Mouse (Mus musculus) cerebellum, adult 2 months (tissue): Measurements from ENCODE around the gene Sf3a2. TPM values are rescaled to one million over a fixed set of nuclear protein-coding genes. Genes with fewer than 3 reads are reported as not detected.

Experiments used
- DNase-seq, 2 experiments: peaks; one replicate each; pipeline ENCODE4 v3.0.0; 2021
- H3K27ac ChIP-seq: fragments of 200-500 bp; 2 replicates; pipeline ENCODE4 v1.5.1; 2012; ENCODE audit warnings: low read length, control low read depth, inconsistent platforms; ENCODE audit not compliant: insufficient read depth
- H3K27me3 ChIP-seq: fragments of 200-500 bp; 2 replicates; pipeline ENCODE4 v1.6.1; 2012; ENCODE audit warnings: inconsistent platforms, mild to moderate bottlenecking, low read length, moderate library complexity; ENCODE audit not compliant: control insufficient read depth, insufficient read depth
- H3K4me1 ChIP-seq: fragments of 200-500 bp; 2 replicates; pipeline ENCODE4 v1.6.1; 2011; ENCODE audit warnings: low read length; ENCODE audit not compliant: control insufficient read depth, insufficient read depth
- H3K4me3 ChIP-seq: fragments of 200-500 bp; replicated peaks from 2 replicates; pipeline ENCODE3; 2011; ENCODE audit warnings: mild to moderate bottlenecking, low read depth, low read length, control low read depth; ENCODE audit not compliant: insufficient read depth
- CTCF ChIP-seq: fragments of 200-500 bp; IDR thresholded peaks from 2 replicates; pipeline ENCODE4 v1.5.1; 2011; ENCODE audit warnings: low read depth, mild to moderate bottlenecking, control low read depth, low read length, moderate library complexity, borderline replicate concordance; ENCODE audit not compliant: insufficient read depth
- POLR2A ChIP-seq: fragments of 200-500 bp; IDR thresholded peaks from 2 replicates; pipeline ENCODE4 v1.6.1; 2011; ENCODE audit warnings: low read length, control low read depth, borderline replicate concordance; ENCODE audit not compliant: insufficient read depth
- WGBS: fragments of 180-500 bp; shearing (Covaris S2); methylation state at CpG from one replicate; pipeline ENCODE4 v1.1.7; 2018; 5-methylcytosine and 5-hydroxymethylcytosine counted together
- polyA plus RNA-seq: library from polyadenylated mRNA; depleted of rRNA; stranded (reverse); fragments of >200 nt; gene quantifications from 2 replicates; pipeline ENCODE4 v1.2.3, GENCODE M21; 2012

The Sf3a2 gene
- polyA plus RNA-seq, 1 experiment, result 52.0 TPM

GRCm38 (mm10) chr10:80832818-80833217 is 34.8 kb downstream of the Sf3a2 start:
- Histone ChIP-seq H3K27ac (no peak overlapping the region), H3K27me3 (no peaks in the 10 kb centered on the region), H3K4me1 (peaks cover 54% of the 10 kb centered on the region), H3K4me3 (no peak overlapping the region)
- TF ChIP-seq POLR2A (no peak), CTCF (no peak)
- 36% methylated on average over 7 of the region's 7 CpGs for WGBS
- DNase-seq, result no peak

GRCm38 (mm10) chr10:80835617-80836016 is 37.6 kb downstream of the Sf3a2 start:
- TF ChIP-seq CTCF (no peak), POLR2A (no peak)
- Histone ChIP-seq H3K4me3 (no peak overlapping the region), H3K4me1 (peaks cover 63% of the 10 kb centered on the region), H3K27ac (no peak overlapping the region), H3K27me3 (no peaks in the 10 kb centered on the region)
- 65% methylated on average over 30 of the region's 30 CpGs for WGBS
- peak in 1 of 2 experiments; percentile 50 for DNase-seq

GRCm38 (mm10) chr10:80836949-80837379 is 39.0 kb downstream of the Sf3a2 start:
- TF ChIP-seq CTCF (no peak), POLR2A (no peak)
- H3K27me3 ChIP-seq, result no peaks in the 10 kb centered on the region
- 15% methylated on average over 7 of the region's 7 CpGs for WGBS
- H3K27ac ChIP-seq, result peak overlapping the region; percentile 45
- H3K4me1 ChIP-seq, result peaks cover 68% of the 10 kb centered on the region
- H3K4me3 ChIP-seq, result no peak overlapping the region
- peak; percentile 61 to 68 for DNase-seq

GRCm38 (mm10) chr10:80837827-80838226 is 39.8 kb downstream of the Sf3a2 start:
- H3K4me3 ChIP-seq, result no peak overlapping the region
- H3K4me1 ChIP-seq, result peaks cover 71% of the 10 kb centered on the region
- H3K27ac ChIP-seq, result peak overlapping the region; percentile 90
- peak; percentile 76 to 85 for DNase-seq
- WGBS, result 2% methylated on average over 2 of the region's 2 CpGs
- H3K27me3 ChIP-seq, result no peaks in the 10 kb centered on the region
- TF ChIP-seq POLR2A, result no peak
- no peak for TF ChIP-seq CTCF

- Histone ChIP-seq H3K4me3 (no peak overlapping the region), H3K27ac (peak overlapping the region; percentile 90), H3K27me3 (no peaks in the 10 kb centered on the region), H3K4me1 (peaks cover 65% of the 10 kb centered on the region)
- peak; percentile 60 to 69 for DNase-seq
- TF ChIP-seq POLR2A, result no peak
- no peak for TF ChIP-seq CTCF
- WGBS, result 24% methylated on average over 2 of the region's 2 CpGs
Measured at GRCm38 (mm10) chr10:80838346-80838912, 40.4 kb downstream of the Sf3a2 start.

- Histone ChIP-seq H3K4me1 (peaks cover 70% of the 10 kb centered on the region), H3K27ac (peak overlapping the region; percentile 29), H3K4me3 (no peak overlapping the region), H3K27me3 (no peaks in the 10 kb centered on the region)
- WGBS, result 33% methylated on average over 6 of the region's 6 CpGs
- DNase-seq, result no peak
- TF ChIP-seq POLR2A, result no peak
Measured at GRCm38 (mm10) chr10:80839848-80840247, 41.9 kb downstream of the Sf3a2 start.

GRCm38 (mm10) chr10:80841685-80842084 is 43.7 kb downstream of the Sf3a2 start:
- 49% methylated on average over 2 of the region's 2 CpGs for WGBS
- H3K27me3 ChIP-seq, result no peaks in the 10 kb centered on the region
- TF ChIP-seq POLR2A, result no peak
- TF ChIP-seq CTCF, result no peak
- H3K4me1 ChIP-seq, result peaks cover 62% of the 10 kb centered on the region
- DNase-seq, result no peak
- no peak overlapping the region for H3K4me3 ChIP-seq
- H3K27ac ChIP-seq, result peak overlapping the region; percentile 29; the same call in 1 of the 2 replicates

GRCm38 (mm10) chr10:80842334-80842733 is 44.3 kb downstream of the Sf3a2 start:
- TF ChIP-seq CTCF (no peak), POLR2A (no peak)
- Histone ChIP-seq H3K27ac (no peak overlapping the region), H3K4me1 (peaks cover 55% of the 10 kb centered on the region), H3K27me3 (no peaks in the 10 kb centered on the region), H3K4me3 (peak overlapping the region; percentile 75)
- 52% methylated on average over 15 of the region's 15 CpGs for WGBS
- no peak for DNase-seq
